Mouse (Mus musculus) intestine, embryonic 16.5 days (tissue): ENCODE results near the gene Ftl1. TPM values are rescaled to one million over a fixed set of nuclear protein-coding genes. Genes with fewer than 3 reads are reported as not detected.
A peak's percentile ranks its signal among the peaks of the same experiment; 100 is the strongest.

Experiments
- ATAC-seq: fragments of 200-750 bp; cut with Nextera tagmentation; 2 replicates; pipeline ENCODE4 v1.8.0; 2017; ENCODE audit warnings: moderate TSS enrichment, moderate library complexity
- H3K27ac ChIP-seq: fragments of 300-500 bp; sonication (generic); 2 replicates; pipeline ENCODE4 v1.5.1; 2014; ENCODE audit warnings: mild to moderate bottlenecking, low read length
- H3K27me3 ChIP-seq: fragments of 300-500 bp; sonication (generic); replicated peaks from 2 replicates; pipeline ENCODE4 v1.6.1; 2014; ENCODE audit warnings: low read length, control low read depth, mixed read lengths; ENCODE audit not compliant: control insufficient read depth, insufficient read depth
- H3K36me3 ChIP-seq: fragments of 300-500 bp; sonication (generic); 2 replicates; pipeline ENCODE4 v1.6.1; 2014; ENCODE audit warnings: low read length, control low read depth; ENCODE audit not compliant: control insufficient read depth, insufficient read depth
- H3K4me1 ChIP-seq: fragments of 300-500 bp; sonication (generic); 2 replicates; pipeline ENCODE4 v1.6.1; 2014; ENCODE audit warnings: low read length, control low read depth, mixed read lengths; ENCODE audit not compliant: control insufficient read depth, insufficient read depth
- H3K4me2 ChIP-seq: fragments of 300-500 bp; sonication (generic); 2 replicates; pipeline ENCODE4 v1.6.1; 2014; ENCODE audit warnings: low read depth, low read length, control low read depth
- H3K4me3 ChIP-seq: fragments of 300-500 bp; sonication (generic); 2 replicates; pipeline ENCODE4 v1.5.1; 2014; ENCODE audit warnings: mild to moderate bottlenecking, low read length
- H3K9ac ChIP-seq: fragments of 300-500 bp; sonication (generic); 2 replicates; pipeline ENCODE4 v1.6.1; 2014; ENCODE audit warnings: low read depth, low read length
- H3K9me3 ChIP-seq: fragments of 300-500 bp; sonication (generic); 2 replicates; pipeline ENCODE4 v1.6.1; 2016; ENCODE audit warnings: low read length, control low read depth; ENCODE audit not compliant: control insufficient read depth
- WGBS: fragments of 180-500 bp; shearing (Covaris S2); extraction: QIAGEN DNeasy Blood & Tissue Kit; methylation state at CpG from one replicate; pipeline ENCODE4 v1.1.7; 2014; 5-methylcytosine and 5-hydroxymethylcytosine counted together
- polyA plus RNA-seq: library from polyadenylated mRNA; unstranded; fragments of >200 nt; fragmentation: Nextera tagmentation; extraction: Ambion mirVana; gene quantifications from 2 replicates; pipeline ENCODE4 v1.2.1, GENCODE M21; 2015

Ftl1 gene
- polyA plus RNA-seq, 1 experiment from 2014 or later: 7,117 TPM

- Histone ChIP-seq H3K9ac (no peak overlapping the region), H3K4me2 (no peak overlapping the region), H3K27me3 (peaks cover 16% of the 10 kb centered on the region), H3K9me3 (no peaks in the 10 kb centered on the region), H3K4me1 (peaks cover 12% of the 10 kb centered on the region), H3K4me3 (no peak overlapping the region), H3K27ac (no peak overlapping the region), H3K36me3 (peaks cover 21% of the 10 kb centered on the region)
- ATAC-seq: no peak
- 95% methylated on average over 14 of the region's 14 CpGs for WGBS
Observed at GRCm38 (mm10) chr7:45421194-45421593, 38.5 kb downstream of the Ftl1 start.

GRCm38 (mm10) chr7:45420615-45420919, 39.1 kb downstream of the Ftl1 start, which contains the start of gene Lhb:
Lhb (plus strand) TSS chr7:45420820.
- Histone ChIP-seq H3K36me3 (peaks cover 21% of the 10 kb centered on the region), H3K27ac (no peak within 1 kb of the TSS), H3K9me3 (no peaks in the 10 kb centered on the region), H3K4me2 (no peak within 1 kb of the TSS), H3K9ac (no peak within 1 kb of the TSS), H3K4me1 (peaks cover 13% of the 10 kb centered on the region), H3K27me3 (peaks cover 21% of the 10 kb centered on the region), H3K4me3 (no peak within 1 kb of the TSS)
- ATAC-seq: no peak
- WGBS: 55% methylated on average over 6 of the region's 6 CpGs

DNA sequence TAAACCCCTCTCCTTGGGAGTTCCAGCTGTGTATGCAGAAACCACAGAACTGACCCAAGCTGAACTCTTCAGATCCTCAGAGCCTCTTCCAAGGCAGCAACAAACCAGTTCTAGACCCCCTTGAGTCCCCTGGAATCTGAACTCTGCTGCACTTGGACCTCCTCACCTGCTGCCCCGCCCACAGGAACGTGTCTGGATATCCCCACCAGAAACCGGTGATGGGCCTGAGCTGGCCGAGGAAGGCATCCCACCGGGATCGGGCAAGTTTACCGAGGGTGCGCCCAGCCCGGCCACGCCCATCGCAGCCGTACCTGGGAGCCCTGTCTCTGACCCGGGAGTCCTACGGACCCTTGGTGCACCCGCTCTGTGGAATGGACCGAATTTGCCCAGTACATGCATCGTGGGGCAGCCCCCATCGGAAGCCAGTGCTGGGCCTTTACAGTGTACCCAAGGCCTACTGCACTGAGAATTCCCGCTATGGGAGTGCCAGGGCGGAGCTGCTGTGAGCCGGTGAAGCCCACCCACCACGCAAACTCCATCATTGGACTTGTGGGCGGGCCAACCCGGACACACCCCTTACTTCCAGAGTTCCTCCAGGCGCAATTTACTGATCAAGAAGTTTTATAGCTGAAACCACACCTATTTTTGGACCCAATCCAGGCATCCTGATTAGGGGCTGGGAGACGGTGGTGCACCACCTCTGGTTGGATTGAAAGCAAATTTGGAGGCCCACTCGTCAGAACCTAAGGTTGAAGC, 39.6 kb downstream of the Ftl1 start:
- Histone ChIP-seq H3K27me3 (peaks cover 26% of the 10 kb centered on the region), H3K36me3 (peaks cover 20% of the 10 kb centered on the region), H3K27ac (no peak overlapping the region), H3K4me1 (peaks cover 18% of the 10 kb centered on the region), H3K4me3 (no peak overlapping the region), H3K4me2 (no peak overlapping the region), H3K9ac (no peak overlapping the region), H3K9me3 (no peaks in the 10 kb centered on the region)
- peak; percentile 21 for ATAC-seq
- WGBS: 12% methylated on average over 27 of the region's 27 CpGs

GRCm38 (mm10) chr7:45417962-45418492, 41.7 kb downstream of the Ftl1 start:
- no peaks in the 10 kb centered on the region for H3K9me3 ChIP-seq
- H3K4me1 ChIP-seq: peaks cover 32% of the 10 kb centered on the region
- WGBS: 10% methylated on average over 13 of the region's 13 CpGs
- H3K4me3 ChIP-seq: no peak overlapping the region
- no peak for ATAC-seq
- H3K4me2 ChIP-seq: no peak overlapping the region
- H3K9ac ChIP-seq: peak overlapping the region; percentile 26; the same call in 1 of the 2 replicates
- H3K36me3 ChIP-seq: 0 out of 2 replicates have a peak, but pooled peaks cover 4% of the 10 kb centered on the region
- no peak overlapping the region for H3K27ac ChIP-seq
- peaks cover 44% of the 10 kb centered on the region for H3K27me3 ChIP-seq

DNA sequence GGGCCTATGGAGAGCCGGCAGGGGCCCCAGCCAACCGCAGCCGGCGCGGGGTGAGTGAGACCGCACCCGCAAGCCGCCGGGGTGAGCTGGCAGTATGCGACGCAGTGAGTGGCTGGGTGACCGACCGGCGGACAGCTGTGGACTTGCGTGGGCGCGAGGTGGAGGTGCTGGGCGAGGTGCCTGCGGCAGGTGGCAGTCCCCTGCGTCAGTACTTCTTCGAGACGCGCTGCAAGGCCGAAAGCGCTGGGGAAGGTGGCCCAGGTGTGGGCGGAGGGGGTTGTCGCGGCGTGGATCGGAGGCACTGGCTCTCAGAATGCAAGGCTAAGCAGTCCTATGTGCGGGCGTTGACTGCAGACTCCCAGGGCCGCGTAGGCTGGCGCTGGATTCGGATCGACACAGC, 44.0 kb downstream of the Ftl1 start:
- Histone ChIP-seq H3K27me3 (peaks cover 59% of the 10 kb centered on the region), H3K4me3 (peak overlapping the region; percentile 15), H3K4me2 (peak overlapping the region; percentile 26), H3K9ac (peak overlapping the region; percentile 27; the same call in 1 of the 2 replicates), H3K4me1 (peaks cover 33% of the 10 kb centered on the region), H3K36me3 (no peaks in the 10 kb centered on the region), H3K9me3 (no peaks in the 10 kb centered on the region), H3K27ac (no peak overlapping the region)
- ATAC-seq: no peak
- WGBS: 18% methylated on average over 37 of the region's 37 CpGs

DNA sequence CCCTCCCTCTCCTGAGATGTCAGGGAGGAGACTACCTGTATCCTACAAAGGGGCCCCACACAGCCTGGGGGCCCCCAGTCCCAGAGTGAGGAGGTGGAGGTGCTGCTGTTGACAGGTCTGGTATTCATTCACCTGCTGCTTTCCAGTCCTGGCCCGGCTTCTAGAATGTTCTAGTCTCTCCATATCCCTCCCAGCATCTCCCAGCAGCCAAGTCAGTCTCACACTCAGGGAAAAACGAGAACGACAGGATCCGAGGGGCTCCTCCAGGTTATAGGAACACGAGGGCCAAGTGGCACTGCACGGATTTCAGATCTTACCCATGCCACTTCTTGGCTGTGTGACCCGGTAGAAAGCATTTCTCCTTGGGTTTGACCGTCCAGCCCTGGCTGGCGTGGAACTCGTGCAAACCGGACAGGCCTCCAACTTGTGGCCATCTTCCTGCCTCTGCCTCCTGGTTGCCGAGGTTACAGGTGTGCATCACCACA, 44.9 kb downstream of the Ftl1 start:
- H3K9me3 ChIP-seq: no peaks in the 10 kb centered on the region
- H3K36me3 ChIP-seq: no peaks in the 10 kb centered on the region
- peaks cover 68% of the 10 kb centered on the region for H3K27me3 ChIP-seq
- 56% methylated on average over 12 of the region's 12 CpGs for WGBS
- no peak overlapping the region for H3K9ac ChIP-seq
- H3K4me1 ChIP-seq: peaks cover 26% of the 10 kb centered on the region
- ATAC-seq: no peak
- H3K27ac ChIP-seq: no peak overlapping the region
- H3K4me3 ChIP-seq: no peak overlapping the region
- H3K4me2 ChIP-seq: no peak overlapping the region

- peaks cover 26% of the 10 kb centered on the region for H3K4me1 ChIP-seq
- 2% methylated on average over 27 of the region's 27 CpGs for WGBS
- H3K9ac ChIP-seq: peak overlapping the region; percentile 75
- peak overlapping the region; percentile 65 for H3K4me3 ChIP-seq
- no peaks in the 10 kb centered on the region for H3K36me3 ChIP-seq
- H3K4me2 ChIP-seq: peak overlapping the region; percentile 95
- no peaks in the 10 kb centered on the region for H3K9me3 ChIP-seq
- H3K27ac ChIP-seq: 0 out of 2 replicates have a peak overlapping the region, but pooled peaks have one; percentile 48
- peak; percentile 47 for ATAC-seq
- peaks cover 73% of the 10 kb centered on the region for H3K27me3 ChIP-seq
Observed at GRCm38 (mm10) chr7:45413864-45414739, 45.6 kb downstream of the Ftl1 start.

DNA sequence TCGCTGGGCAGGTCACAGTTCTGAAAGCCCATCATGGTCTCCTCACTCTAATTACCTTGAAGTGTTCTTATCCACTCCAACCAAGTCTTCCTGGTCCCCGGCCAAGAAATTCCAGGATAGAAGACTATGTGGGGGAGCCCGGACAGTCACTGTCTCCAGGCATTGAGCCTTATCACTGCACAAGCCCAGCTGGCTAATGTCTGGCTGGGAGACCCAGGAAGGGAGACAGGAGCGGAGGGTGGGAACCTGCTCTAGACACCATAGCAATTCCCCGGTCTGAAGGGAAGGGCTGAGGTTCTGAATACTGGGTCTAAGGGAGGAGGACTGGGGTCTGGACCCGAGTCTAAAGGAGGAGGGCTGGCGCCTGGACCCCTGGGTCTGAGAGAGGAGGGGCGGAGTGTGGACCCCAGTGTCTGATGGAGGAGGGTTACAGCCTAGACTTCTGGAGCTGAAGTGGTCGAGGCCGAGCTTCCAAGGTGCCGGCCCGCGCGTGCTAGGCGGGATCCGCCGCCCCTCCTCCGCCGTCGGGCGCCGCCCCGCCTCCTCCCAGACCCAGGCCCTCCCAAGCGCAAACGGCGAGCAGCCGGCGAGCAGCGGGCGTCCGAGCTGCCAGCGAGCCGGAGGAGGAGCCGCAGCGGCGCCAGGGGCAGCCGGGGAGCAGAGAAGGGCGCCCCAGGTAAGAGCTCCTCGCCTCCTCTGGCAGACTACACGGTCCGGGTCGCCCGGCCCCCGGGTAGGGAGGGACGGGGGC, 46.4 kb downstream of the Ftl1 start, which contains the start of gene Ntf5:
Gene Ntf5 (plus strand): TSS at position 583 of the 751 bp plus-strand sequence.
- Histone ChIP-seq H3K9ac (peak within 1 kb of the TSS; percentile 75), H3K9me3 (no peaks in the 10 kb centered on the region), H3K27ac (0 out of 2 replicates have a peak within 1 kb of the TSS, but pooled peaks have one; percentile 48), H3K27me3 (peaks cover 79% of the 10 kb centered on the region), H3K4me3 (peak within 1 kb of the TSS; percentile 65), H3K4me1 (peaks cover 26% of the 10 kb centered on the region), H3K36me3 (no peaks in the 10 kb centered on the region), H3K4me2 (peak within 1 kb of the TSS; percentile 95)
- peak; percentile 56 for ATAC-seq
- WGBS: 3% methylated on average over 41 of the region's 45 CpGs
